Comparison of ENCODE assay signal across 8 mouse cellular contexts in the genomic region with DNA sequence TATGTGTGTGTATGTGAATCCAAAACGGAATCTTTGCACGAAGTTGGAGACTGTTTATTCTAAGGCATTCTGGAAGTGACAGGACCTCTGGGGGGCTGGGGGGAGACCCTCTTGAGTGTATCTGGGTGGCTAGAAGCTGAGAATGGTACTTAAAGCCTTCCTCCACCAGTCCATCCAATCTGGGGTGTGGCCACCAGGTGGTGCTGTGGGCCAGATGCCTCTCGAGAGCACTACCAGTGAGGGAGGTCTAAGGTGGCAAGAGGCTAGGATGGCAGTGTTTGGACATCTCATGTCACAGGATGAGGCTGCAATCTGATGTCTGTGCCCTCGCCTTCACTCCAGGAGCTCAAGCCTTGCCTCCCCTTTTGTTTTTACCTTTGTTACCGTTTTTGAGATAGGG. TPM values are rescaled to one million over a fixed set of nuclear protein-coding genes. Genes with fewer than 3 reads are reported as not detected.
DNase-seq lines count a peak whose midpoint lies in the region; ATAC-seq and TF ChIP-seq lines count a peak whose summit lies in the region.

No protein-coding gene starts in this region.

- no peak overlapping the region for H3K4me2 ChIP-seq in liver, embryonic 16.5 days (ENCODE audit: low read depth, low read length)

- H3K27ac ChIP-seq in liver, embryonic 16.5 days (ENCODE audit: low read length), result no peak overlapping the region

- no peaks in the 10 kb centered on the region; the same call in 1 of the 2 replicates for H3K4me1 ChIP-seq in liver, embryonic 16.5 days (ENCODE audit: control insufficient read depth, low read depth, low read length)

- no peaks in the 10 kb centered on the region for H3K9me3 ChIP-seq in liver, embryonic 16.5 days (replicated peaks; ENCODE audit: control insufficient read depth, low read length)

- peak; percentile 39; the same call in 1 of the 2 replicates for ATAC-seq in liver, embryonic 16.5 days (ENCODE audit: low read depth)

- H3K27me3 ChIP-seq in C2C12 (ENCODE audit: control insufficient read depth, insufficient read depth, insufficient read length), result no peaks in the 10 kb centered on the region
- peaks cover 11% of the 10 kb centered on the region for H3K27me3 ChIP-seq in liver, embryonic 16.5 days (ENCODE audit: control insufficient read depth, insufficient read depth, low read depth, low read length)

- peaks cover 2% of the 10 kb centered on the region for H3K79me3 ChIP-seq in C2C12 (ENCODE audit: low read depth)

- H3K36me3 ChIP-seq in C2C12 (ENCODE audit: control insufficient read depth, insufficient read depth), result peaks cover 11% of the 10 kb centered on the region
- no peaks in the 10 kb centered on the region; the same call in 1 of the 2 replicates for H3K36me3 ChIP-seq in liver, embryonic 16.5 days (ENCODE audit: control insufficient read depth, insufficient read depth)

- 11% methylated on average over 5 of the region's 5 CpGs for WGBS in liver, embryonic 16.5 days (ENCODE audit: insufficient replicate concordance)

- DNase-seq in ZHBTc4 (ENCODE audit: low read depth, low spot score), result peak; percentile 74
- peak; percentile 88 to 91 for DNase-seq in cerebellum, postnatal 36 days
- DNase-seq in gastrocnemius, adult 8-10 months (ENCODE audit: low spot score in 2 of 2), result peak; percentile 68 to 76
- peak; percentile 94 for DNase-seq in kidney, postnatal 10 days
- DNase-seq in retina, embryonic 14.5 days (ENCODE audit: low spot score), result peak; percentile 91
- peak; percentile 74 to 81 for DNase-seq in thymus, postnatal 36 days

- TF ChIP-seq CTCF in C2C12 (IDR thresholded peaks at IDR 0.05; ENCODE audit: control insufficient read depth, insufficient read depth, insufficient read length), result peak; percentile 60

- H3K9ac ChIP-seq in liver, embryonic 16.5 days (ENCODE audit: low read depth, low read length), result no peak overlapping the region

- H3K79me2 ChIP-seq in C2C12 (ENCODE audit: control insufficient read depth, insufficient read depth), result peaks cover 1% of the 10 kb centered on the region

- no peak overlapping the region for H3K4me3 ChIP-seq in C2C12 (ENCODE audit: insufficient read depth, poor library complexity, severe bottlenecking)
- H3K4me3 ChIP-seq in liver, embryonic 16.5 days (ENCODE audit: low read depth, low read length), result no peak overlapping the region

- no peak overlapping the region for H3ac ChIP-seq in C2C12 (ENCODE audit: control insufficient read depth, insufficient read length, low read depth)

TF ChIP-seq in C2C12, 6 proteins besides CTCF, POLR2A, EP300 and RAD21:
- TF ChIP-seq USF1 (IDR thresholded peaks at IDR 0.05; ENCODE audit: low read depth) (no peak), MAX (IDR thresholded peaks at IDR 0.05) (no peak), MYOG (IDR thresholded peaks at IDR 0.05; ENCODE audit: control insufficient read depth, extremely low read depth, insufficient read length) (no peak), MYOD1 (IDR thresholded peaks at IDR 0.05; ENCODE audit: control insufficient read depth, insufficient read length, low read depth) (no peak), FOSL1 (IDR thresholded peaks at IDR 0.05; ENCODE audit: insufficient read depth, low read length, poor library complexity, severe bottlenecking) (no peak), CEBPB (IDR thresholded peaks at IDR 0.05; ENCODE audit: low read depth) (no peak)

RNA-seq across cellular contexts. Expression of gene Tsku, which starts 12.0 kb away (rescaled TPM):
- polyA plus RNA-seq in C2C12 (2012; fragmentation: generic; extraction: Trizol), result 9.6 TPM
- total RNA-seq in gastrocnemius, adult 8-10 months (2022), result 1 to 10 TPM in 2 of 4 experiments, under 1 TPM in 2; 0.73 to 1.9 (median 1.1) TPM
- polyA plus RNA-seq in liver, embryonic 16.5 days (2015; fragmentation: Nextera tagmentation; extraction: Ambion mirVana), result 1.9 and 2.4 TPM in 2 replicates

RNA-seq across cellular contexts. Expression of gene Acer3, which starts 28.1 kb away (rescaled TPM):
- 7.6 TPM for polyA plus RNA-seq in C2C12 (2012; fragmentation: generic; extraction: Trizol)
- total RNA-seq in gastrocnemius, adult 8-10 months (2022), result 1 to 10 TPM; 1.8 to 4.5 (median 2.9) TPM
- 22.6 and 23.2 TPM in 2 replicates for polyA plus RNA-seq in liver, embryonic 16.5 days (2015; fragmentation: Nextera tagmentation; extraction: Ambion mirVana)
